Mouse (Mus musculus) small intestine, adult 2 months (tissue): ENCODE data around the gene Tap2.

ENCODE experiments used
- CTCF ChIP-seq: fragments of 200-500 bp; IDR thresholded peaks from 2 replicates; pipeline ENCODE4 v1.5.1; 2012; ENCODE audit warnings: low read depth, mild to moderate bottlenecking, control low read depth, inconsistent platforms, low read length, moderate library complexity, mixed read lengths; ENCODE audit not compliant: insufficient replicate concordance, insufficient read length; ENCODE audit errors: extremely low read depth
- POLR2A ChIP-seq: fragments of 200-500 bp; IDR thresholded peaks from 2 replicates; pipeline ENCODE4 v1.6.1; 2012; ENCODE audit warnings: low read depth, mild to moderate bottlenecking, control low read depth, inconsistent platforms, low read length, moderate library complexity

DNA sequence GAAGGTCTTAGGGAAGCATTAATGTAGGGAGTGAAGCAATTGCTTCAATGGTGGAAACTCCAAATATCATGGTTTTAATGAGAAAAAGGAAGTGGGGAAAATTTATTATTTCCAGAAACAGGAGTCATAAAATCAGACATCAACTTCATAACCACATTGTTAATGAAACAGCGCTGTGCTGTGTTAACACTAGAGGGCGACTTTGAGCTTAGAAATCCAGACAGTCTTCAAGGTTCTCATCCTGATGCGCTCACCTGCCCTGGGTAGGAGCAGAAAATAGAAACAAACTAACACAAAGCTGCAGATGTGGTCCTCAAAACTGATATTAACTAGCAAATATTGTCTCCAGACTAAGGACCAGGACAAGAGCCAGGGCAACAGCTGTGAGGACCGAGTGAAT is 46.6 kb downstream of the Tap2 start:
- TF ChIP-seq POLR2A (no peak), CTCF (no peak)
